Mouse (Mus musculus) megakaryocyte, embryonic 14.5 days (primary cell): ENCODE measurements at regions not wholly inside any gene's neighbourhood (a gene's known extent, or its start where the extent isn't known, plus 50 kb on each side); places are given as distances from the start of the nearest gene placed in this dataset.

Experiments
- H3K27me3 ChIP-seq: replicated peaks from 2 replicates; pipeline ENCODE3; 2012; ENCODE audit warnings: inconsistent platforms
- H3K36me3 ChIP-seq: replicated peaks from 2 replicates; pipeline ENCODE3; 2012; ENCODE audit warnings: low read length, inconsistent platforms, mixed read lengths
- H3K4me1 ChIP-seq: 2 replicates; pipeline ENCODE4 v1.6.1; 2012; ENCODE audit warnings: inconsistent platforms
- H3K4me3 ChIP-seq: replicated peaks from 2 replicates; pipeline ENCODE3; 2012; ENCODE audit warnings: moderate library complexity, mild to moderate bottlenecking, inconsistent platforms
- H3K9me3 ChIP-seq: 2 replicates; pipeline ENCODE4 v1.6.1; 2012; ENCODE audit warnings: inconsistent platforms
- FLI1 ChIP-seq: IDR thresholded peaks from 2 replicates; pipeline ENCODE4 v1.6.1; 2012; ENCODE audit warnings: low read length, inconsistent platforms, mixed read lengths
- GATA1 ChIP-seq: IDR thresholded peaks from 3 replicates; pipeline ENCODE4 v1.6.1; 2012; ENCODE audit warnings: mixed read lengths, low read length, inconsistent platforms, borderline replicate concordance

DNA sequence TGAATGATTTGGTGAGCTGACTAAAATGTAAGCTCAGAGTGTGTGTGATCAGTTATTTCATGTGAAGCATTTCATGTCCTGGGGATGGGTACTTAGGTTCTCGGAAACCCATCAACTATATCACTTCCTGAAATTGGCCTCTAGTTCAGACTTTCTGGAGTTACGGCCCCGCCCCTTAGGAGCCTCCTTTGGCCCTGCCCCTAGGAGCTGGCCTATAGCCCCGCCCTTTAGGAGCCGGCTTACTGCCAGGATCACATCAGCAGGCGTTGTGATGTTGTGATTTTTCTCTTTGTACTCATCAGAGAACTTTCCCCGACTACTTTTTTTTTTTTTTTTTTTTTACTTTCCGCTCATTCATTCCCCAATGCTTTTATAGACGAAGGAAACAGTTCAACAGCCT is 223.1 kb downstream of the Rnf144b start:
- H3K4me1 ChIP-seq, result no peaks in the 10 kb centered on the region
- no peaks in the 10 kb centered on the region for H3K36me3 ChIP-seq
- no peaks in the 10 kb centered on the region for H3K27me3 ChIP-seq
- H3K9me3 ChIP-seq, result no peaks in the 10 kb centered on the region
- no peak overlapping the region for H3K4me3 ChIP-seq
- TF ChIP-seq FLI1 (no peak), GATA1 (no peak)

GRCm38 (mm10) chr13:47347835-47348234 is 225.4 kb downstream of the Rnf144b start:
- Histone ChIP-seq H3K4me1 (no peaks in the 10 kb centered on the region), H3K27me3 (no peaks in the 10 kb centered on the region), H3K36me3 (no peaks in the 10 kb centered on the region), H3K9me3 (no peaks in the 10 kb centered on the region), H3K4me3 (no peak overlapping the region)
- no peak for TF ChIP-seq GATA1

DNA sequence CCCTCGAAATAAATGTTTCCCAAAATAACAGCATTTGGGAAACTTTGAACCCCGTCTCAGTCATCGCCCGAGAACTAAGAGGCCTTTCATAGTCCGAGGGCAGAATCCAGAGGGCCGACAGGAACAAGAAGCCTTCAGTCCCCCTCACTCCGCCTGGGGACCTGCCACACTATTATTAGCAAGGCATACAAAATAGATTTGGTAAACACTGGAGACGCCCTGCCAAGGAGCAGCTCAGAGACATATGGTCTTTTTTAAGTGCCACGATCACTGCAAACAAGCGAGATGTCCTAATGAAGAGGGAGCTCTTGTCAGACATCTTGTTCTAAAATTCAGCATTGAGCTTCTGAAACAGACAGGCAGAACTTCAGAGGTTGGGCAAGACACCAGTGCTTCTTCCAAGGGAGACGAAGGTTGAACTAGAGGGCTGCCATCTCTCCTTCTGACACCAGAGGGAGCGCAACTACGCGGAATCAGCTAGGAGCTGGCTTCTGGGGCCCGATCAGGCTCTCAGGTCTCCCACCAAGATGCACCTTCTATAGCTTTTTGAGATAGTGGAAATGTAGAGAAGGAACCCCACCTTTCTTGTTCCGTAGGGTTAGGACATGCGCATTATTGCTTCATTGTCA is 226.2 kb downstream of the Rnf144b start:
- Histone ChIP-seq H3K4me1 (no peaks in the 10 kb centered on the region), H3K4me3 (no peak overlapping the region), H3K36me3 (no peaks in the 10 kb centered on the region), H3K27me3 (no peaks in the 10 kb centered on the region), H3K9me3 (no peaks in the 10 kb centered on the region)
- TF ChIP-seq GATA1 (no peak), FLI1 (no peak)

DNA sequence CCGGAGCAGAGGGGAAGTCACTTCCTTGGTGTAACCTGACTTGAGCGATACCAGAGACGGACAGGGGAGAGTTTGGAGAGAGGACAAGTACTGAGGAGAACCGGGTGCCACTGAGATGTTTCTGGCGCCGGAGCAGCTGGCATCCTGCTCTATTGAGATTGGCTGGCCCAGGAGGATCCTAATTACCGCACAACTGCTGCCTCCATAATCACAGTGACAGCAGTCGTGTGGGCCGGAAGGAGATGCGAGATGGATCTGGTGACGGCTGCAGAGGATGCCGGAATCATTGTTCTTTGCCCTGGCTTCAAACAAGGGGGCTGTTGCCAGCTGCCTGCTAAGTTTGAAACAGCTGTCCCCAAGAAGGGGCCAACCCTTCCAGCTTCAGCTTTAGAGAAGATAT is 232.0 kb downstream of the Rnf144b start:
- TF ChIP-seq GATA1 (no peak), FLI1 (no peak)
- Histone ChIP-seq H3K9me3 (peaks cover 12% of the 10 kb centered on the region; the same call in 1 of the 2 replicates), H3K27me3 (no peaks in the 10 kb centered on the region), H3K4me1 (no peaks in the 10 kb centered on the region), H3K4me3 (no peak overlapping the region), H3K36me3 (no peaks in the 10 kb centered on the region)

- TF ChIP-seq FLI1 (no peak), GATA1 (no peak)
- Histone ChIP-seq H3K4me1 (no peaks in the 10 kb centered on the region), H3K36me3 (no peaks in the 10 kb centered on the region), H3K4me3 (no peak overlapping the region), H3K27me3 (no peaks in the 10 kb centered on the region), H3K9me3 (peaks cover 12% of the 10 kb centered on the region; the same call in 1 of the 2 replicates)
Observed at GRCm38 (mm10) chr13:47355169-47355568, 232.7 kb downstream of the Rnf144b start.

DNA sequence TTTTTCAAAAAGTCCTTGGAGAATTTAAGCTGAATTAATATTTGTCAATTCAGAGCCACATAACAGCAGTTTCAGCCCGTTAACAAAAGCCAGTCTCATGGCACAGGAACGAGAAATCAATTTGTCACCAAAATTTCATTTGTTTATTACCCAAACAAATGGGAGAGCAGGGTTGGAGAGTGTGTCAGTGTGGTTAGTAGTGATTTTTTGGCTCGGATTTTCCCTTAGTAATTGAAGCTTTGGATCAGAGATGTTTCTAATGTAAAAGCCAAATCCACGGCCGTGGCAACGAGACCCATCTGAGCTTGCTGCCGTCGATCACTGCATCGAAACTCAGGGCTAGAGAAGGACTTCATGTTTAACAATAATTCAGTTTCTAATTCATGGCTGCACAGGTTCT is 236.5 kb downstream of the Rnf144b start:
- TF ChIP-seq FLI1 (no peak), GATA1 (no peak)
- H3K4me3 ChIP-seq, result no peak overlapping the region
- H3K9me3 ChIP-seq, result peaks cover 12% of the 10 kb centered on the region; the same call in 1 of the 2 replicates
- no peaks in the 10 kb centered on the region for H3K36me3 ChIP-seq
- no peaks in the 10 kb centered on the region for H3K27me3 ChIP-seq
- H3K4me1 ChIP-seq, result no peaks in the 10 kb centered on the region

DNA sequence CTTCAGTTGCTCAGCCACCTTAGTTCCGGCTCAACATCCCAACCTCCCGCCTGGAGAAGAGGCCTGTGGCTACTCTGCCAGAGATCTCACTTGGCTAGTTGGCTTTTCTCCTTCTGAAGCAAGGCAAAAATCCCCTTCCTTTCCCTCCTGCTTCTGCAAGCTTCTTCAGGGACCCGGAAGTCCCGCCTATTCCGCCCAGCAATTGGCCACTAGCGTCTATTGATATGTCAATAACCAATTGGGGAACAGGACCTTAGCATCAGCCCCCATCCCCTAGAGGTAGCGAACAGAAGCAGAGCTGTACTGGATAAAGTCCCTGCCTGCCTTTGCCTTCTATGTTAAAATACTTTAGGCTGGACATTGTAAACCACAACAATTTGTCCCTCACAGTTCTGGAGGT is 243.3 kb downstream of the Rnf144b start:
- no peaks in the 10 kb centered on the region for H3K4me1 ChIP-seq
- TF ChIP-seq GATA1, result no peak
- no peak overlapping the region for H3K4me3 ChIP-seq
- H3K9me3 ChIP-seq, result no peaks in the 10 kb centered on the region
- H3K36me3 ChIP-seq, result no peaks in the 10 kb centered on the region
- no peaks in the 10 kb centered on the region for H3K27me3 ChIP-seq

DNA sequence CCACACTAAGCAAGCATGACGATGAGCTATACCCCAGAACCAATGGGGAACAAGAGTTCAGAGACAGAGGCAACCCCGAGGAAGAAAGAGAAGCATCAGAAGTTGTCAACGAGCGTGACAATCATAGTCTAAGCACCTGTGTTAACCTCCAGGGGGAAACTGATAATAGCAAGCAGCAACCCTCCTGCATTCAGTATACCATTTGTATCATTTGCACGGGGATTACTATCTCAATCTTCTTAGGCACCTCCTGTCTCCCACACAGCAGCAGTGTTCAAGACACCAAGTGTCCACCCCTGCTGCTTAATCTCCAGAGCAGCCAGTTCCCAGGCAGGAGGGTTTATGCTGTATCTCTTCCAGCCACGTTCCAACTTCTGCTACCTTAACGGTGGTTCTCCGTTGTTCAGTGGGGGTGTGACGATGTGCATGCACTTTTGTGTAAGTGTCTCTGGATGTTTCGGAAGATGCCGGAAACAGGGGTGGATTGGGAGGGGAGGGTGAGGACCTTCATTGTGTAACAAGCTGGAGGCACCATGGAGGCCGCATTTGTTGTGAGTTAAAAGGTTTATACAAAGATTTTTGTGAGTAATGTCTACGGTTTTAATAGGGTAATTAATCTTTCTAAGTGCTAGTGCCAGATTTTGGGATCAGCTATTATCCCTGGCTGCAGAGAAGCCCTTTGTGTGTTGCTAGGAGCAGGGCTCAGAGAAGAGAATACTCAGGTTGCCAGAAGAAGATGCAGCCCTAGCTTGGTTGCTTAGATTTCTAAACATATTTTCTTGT is 245.8 kb downstream of the Rnf144b start:
- no peak overlapping the region for H3K4me3 ChIP-seq

GRCm38 (mm10) chr13:47374583-47374982 is 252.1 kb downstream of the Rnf144b start:
- H3K4me3 ChIP-seq, result no peak overlapping the region
- no peaks in the 10 kb centered on the region for H3K36me3 ChIP-seq
- no peak for TF ChIP-seq FLI1
- TF ChIP-seq GATA1, result no peak
- peaks cover 10% of the 10 kb centered on the region for H3K9me3 ChIP-seq
- H3K4me1 ChIP-seq, result no peaks in the 10 kb centered on the region
- H3K27me3 ChIP-seq, result no peaks in the 10 kb centered on the region

More for the DNA sequence above, 245.8 kb downstream of the Rnf144b start:
- H3K9me3 ChIP-seq, result no peaks in the 10 kb centered on the region
- no peaks in the 10 kb centered on the region for H3K36me3 ChIP-seq
- TF ChIP-seq FLI1 (no peak), GATA1 (no peak)
- no peaks in the 10 kb centered on the region for H3K4me1 ChIP-seq
- H3K27me3 ChIP-seq, result no peaks in the 10 kb centered on the region

DNA sequence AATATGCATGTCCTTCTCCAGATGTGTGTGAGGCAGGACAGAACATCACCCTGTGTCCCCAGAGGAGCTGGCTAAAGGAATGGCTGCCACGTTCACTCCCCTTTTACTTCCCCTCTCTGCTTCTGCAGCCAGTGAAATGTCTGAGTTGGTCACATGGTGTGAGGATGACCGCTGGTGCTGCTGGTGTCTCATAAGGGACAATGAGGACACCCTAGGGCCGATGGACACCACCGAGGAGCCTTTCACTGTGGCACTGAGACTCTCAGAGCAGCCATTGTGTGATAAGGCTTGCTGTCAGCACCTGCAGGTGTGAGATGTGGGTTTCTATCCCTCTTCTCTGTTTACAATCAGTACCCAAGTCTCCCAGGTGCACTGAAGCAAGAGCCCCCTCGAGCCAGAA is 268.6 kb downstream of the Rnf144b start:
- Histone ChIP-seq H3K4me3 (no peak overlapping the region), H3K9me3 (no peaks in the 10 kb centered on the region), H3K4me1 (no peaks in the 10 kb centered on the region), H3K36me3 (no peaks in the 10 kb centered on the region), H3K27me3 (no peaks in the 10 kb centered on the region)
- TF ChIP-seq GATA1 (no peak), FLI1 (no peak)
